8 mouse cellular contexts compared by ENCODE assay signal in genomic region chr11:4487401-4487965, GRCm38 (mm10). TPM values are rescaled to one million over a fixed set of nuclear protein-coding genes. Genes with fewer than 3 reads are reported as not detected.
DNase-seq lines count a peak whose midpoint lies in the region; ATAC-seq lines count a peak whose summit lies in the region.

No protein-coding gene starts in this region.

- H3K4me1 ChIP-seq in hindbrain, embryonic 16.5 days (ENCODE audit: control insufficient read depth, insufficient read depth, low read depth, low read length) = no peaks in the 10 kb centered on the region
- no peaks in the 10 kb centered on the region for H3K4me1 ChIP-seq in hindbrain, embryonic 14.5 days (replicated peaks; ENCODE audit: control insufficient read depth, insufficient read depth, low read length)

- H3K36me3 ChIP-seq in hindbrain, embryonic 16.5 days (ENCODE audit: control insufficient read depth, insufficient read depth, low read length) = peaks cover 58% of the 10 kb centered on the region
- peaks cover 100% of the 10 kb centered on the region for H3K36me3 ChIP-seq in hindbrain, embryonic 14.5 days (replicated peaks; ENCODE audit: control insufficient read depth, insufficient read depth)

- no peak overlapping the region for H3K4me3 ChIP-seq in hindbrain, embryonic 16.5 days (ENCODE audit: low read length)
- no peak overlapping the region for H3K4me3 ChIP-seq in hindbrain, embryonic 14.5 days (replicated peaks; ENCODE audit: low read length)

- no peak overlapping the region for H3K4me2 ChIP-seq in hindbrain, embryonic 16.5 days (ENCODE audit: low read length)
- no peak overlapping the region for H3K4me2 ChIP-seq in hindbrain, embryonic 14.5 days (replicated peaks)

- H3K9ac ChIP-seq in hindbrain, embryonic 16.5 days (ENCODE audit: low read depth, low read length) = no peak overlapping the region
- H3K9ac ChIP-seq in hindbrain, embryonic 14.5 days = no peak overlapping the region

- H3K27me3 ChIP-seq in hindbrain, embryonic 16.5 days (replicated peaks; ENCODE audit: control insufficient read depth, insufficient read depth, low read length) = no peaks in the 10 kb centered on the region
- no peaks in the 10 kb centered on the region for H3K27me3 ChIP-seq in hindbrain, embryonic 14.5 days (ENCODE audit: control insufficient read depth, insufficient read depth, low read length)

- H3K27ac ChIP-seq in hindbrain, embryonic 16.5 days (ENCODE audit: low read depth, low read length) = no peak overlapping the region
- no peak overlapping the region for H3K27ac ChIP-seq in hindbrain, embryonic 14.5 days

- peak; percentile 58; the same call in 1 of the 2 replicates for ATAC-seq in hindbrain, embryonic 16.5 days
- ATAC-seq in hindbrain, embryonic 14.5 days (ENCODE audit: low FRiP score) = no peak
- ATAC-seq in erythroblast, adult 5-6 weeks (replicated peaks; ENCODE audit: low FRiP score, poor library complexity, severe bottlenecking) = peak; percentile 44

- 76% methylated on average over 8 of the region's 8 CpGs for WGBS in hindbrain, embryonic 16.5 days
- 80% methylated on average over 8 of the region's 8 CpGs for WGBS in hindbrain, embryonic 14.5 days

- no peaks in the 10 kb centered on the region for H3K9me3 ChIP-seq in hindbrain, embryonic 16.5 days (ENCODE audit: control insufficient read depth, low read length)
- no peaks in the 10 kb centered on the region for H3K9me3 ChIP-seq in hindbrain, embryonic 14.5 days (ENCODE audit: control insufficient read depth, low read length)

- no peak for DNase-seq in hindbrain, embryonic 14.5 days (ENCODE audit: low spot score)
- DNase-seq in brain, embryonic 18.5 days (ENCODE audit: low read depth, low spot score) = peak; percentile 16
- peak; percentile 60 to 72 for DNase-seq in lung, adult 18-20 months
- no peak for DNase-seq in thymus, adult 18-20 months
- no peak for DNase-seq in right cerebral cortex, adult 2 months (ENCODE audit: low spot score in 2 of 2)
- no peak for DNase-seq in left cerebral cortex, adult 9 months (ENCODE audit: low spot score in 2 of 2)

RNA-seq across cellular contexts. Expression of gene Hormad2, which starts 46.6 kb away (rescaled TPM):
- 0.48 TPM in 1 of 2 replicates, not detected in the other for polyA plus RNA-seq in hindbrain, embryonic 16.5 days (2015; fragmentation: Nextera tagmentation; extraction: Ambion mirVana)
- polyA plus RNA-seq in hindbrain, embryonic 14.5 days (2014; fragmentation: Nextera tagmentation; extraction: Ambion mirVana) = 0.24 TPM in 1 of 2 replicates, not detected in the other
- not detected in 2 replicates for total RNA-seq in erythroblast, adult 5-6 weeks (2015; ENCODE audit: low replicate concordance)
- total RNA-seq in erythroblast, adult 5-6 weeks (2017; ENCODE audit: low replicate concordance) = not detected in 2 replicates

Comparison
In these comparisons a context has a peak if more than half of its experiments do, and no peak if none do; other contexts are left out.
1. DNase-seq: peak in brain, embryonic 18.5 days (single experiment) and lung, adult 18-20 months (2 of 2); none in hindbrain, embryonic 14.5 days (single experiment), thymus, adult 18-20 months (0 of 2), right cerebral cortex, adult 2 months (0 of 2) and left cerebral cortex, adult 9 months (0 of 2).